Mouse (Mus musculus) adrenal gland, adult (tissue): ENCODE results near the gene Rhof.

Source experiments
- DNase-seq, 2 experiments: peaks; one replicate each; pipeline ENCODE4 v3.0.0; 2022 to 2023; ENCODE audit warnings: low spot score in 1 of 2; ENCODE audit not compliant: inconsistent age in 2 of 2

Gene Rhof

GRCm38 (mm10) chr5:123116080-123116479 lies 16.4 kb downstream of the Rhof start:
- no peak for DNase-seq

- DNase-seq: no peak
Observed at GRCm38 (mm10) chr5:123114924-123115323, 17.6 kb downstream of the Rhof start.

GRCm38 (mm10) chr5:123114109-123114508 lies 18.4 kb downstream of the Rhof start:
- no peak for DNase-seq

- DNase-seq: peak in 1 of 2 experiments; percentile 73
Observed at GRCm38 (mm10) chr5:123110296-123110721, 22.2 kb downstream of the Rhof start.

GRCm38 (mm10) chr5:123109452-123110203 lies 22.9 kb downstream of the Rhof start:
- DNase-seq: peak; percentile 65 to 80

- no peak for DNase-seq
Observed at GRCm38 (mm10) chr5:123104769-123105168, 27.7 kb downstream of the Rhof start.

- DNase-seq: no peak
Observed at GRCm38 (mm10) chr5:123103556-123103955, 28.9 kb downstream of the Rhof start.

GRCm38 (mm10) chr5:123102376-123102775 lies 30.1 kb downstream of the Rhof start:
- no peak for DNase-seq

GRCm38 (mm10) chr5:123098487-123098886 lies 34.0 kb downstream of the Rhof start:
- no peak for DNase-seq

GRCm38 (mm10) chr5:123096299-123096698 lies 36.2 kb downstream of the Rhof start:
- DNase-seq: no peak

GRCm38 (mm10) chr5:123094238-123094991 lies 38.1 kb downstream of the Rhof start:
- peak in 1 of 2 experiments; percentile 54 for DNase-seq

GRCm38 (mm10) chr5:123093077-123093633 lies 39.3 kb downstream of the Rhof start:
- DNase-seq: no peak

GRCm38 (mm10) chr5:123090560-123091306 lies 41.8 kb downstream of the Rhof start:
- no peak for DNase-seq

GRCm38 (mm10) chr5:123088784-123089183 lies 43.7 kb downstream of the Rhof start:
- no peak for DNase-seq

- DNase-seq: no peak
Observed at GRCm38 (mm10) chr5:123086501-123086900, 46.0 kb downstream of the Rhof start.

GRCm38 (mm10) chr5:123083340-123084050 lies 49.0 kb downstream of the Rhof start:
- DNase-seq: no peak

- no peak for DNase-seq
Observed at GRCm38 (mm10) chr5:123080510-123080909, 52.0 kb downstream of the Rhof start.

- DNase-seq: peak in 1 of 2 experiments; percentile 40
Observed at GRCm38 (mm10) chr5:123080041-123080440, 52.5 kb downstream of the Rhof start.

- no peak for DNase-seq
Observed at GRCm38 (mm10) chr5:123079568-123079967, 52.9 kb downstream of the Rhof start.
